Mouse (Mus musculus) skeletal muscle tissue, adult 2 months (tissue): ENCODE data around the gene Hhatl.

Experiments
- DNase-seq: peaks from one replicate; pipeline ENCODE4 v3.0.0-alpha.2; 2012; ENCODE audit warnings: low read depth, low spot score

Hhatl gene

GRCm38 (mm10) chr9:121791757-121792521, at the start of gene Hhatl:
Gene Hhatl (minus strand): TSS chr9:121792507.
- DNase-seq: peak; percentile 81

GRCm38 (mm10) chr9:121839622-121839965, 47.3 kb upstream of the Hhatl start:
- DNase-seq: no peak

- no peak for DNase-seq
Measured at GRCm38 (mm10) chr9:121838829-121839621, 46.7 kb upstream of the Hhatl start, which contains the start of gene Ccdc13. Gene Ccdc13 (minus strand): TSS chr9:121839461.

- DNase-seq: no peak
Measured at GRCm38 (mm10) chr9:121838008-121838407, 45.7 kb upstream of the Hhatl start.

GRCm38 (mm10) chr9:121833825-121834224, 41.5 kb upstream of the Hhatl start:
- no peak for DNase-seq

GRCm38 (mm10) chr9:121830956-121831293, 38.6 kb upstream of the Hhatl start:
- DNase-seq: peak; percentile 72

GRCm38 (mm10) chr9:121830243-121830955, 38.1 kb upstream of the Hhatl start:
- DNase-seq: peak; percentile 54

GRCm38 (mm10) chr9:121829270-121829992, 37.1 kb upstream of the Hhatl start:
- no peak for DNase-seq

GRCm38 (mm10) chr9:121828314-121828713, 36.0 kb upstream of the Hhatl start:
- no peak for DNase-seq

GRCm38 (mm10) chr9:121826356-121826755, 34.0 kb upstream of the Hhatl start:
- no peak for DNase-seq

- DNase-seq: no peak
Measured at GRCm38 (mm10) chr9:121823991-121824390, 31.7 kb upstream of the Hhatl start.

GRCm38 (mm10) chr9:121823051-121823450, 30.7 kb upstream of the Hhatl start:
- DNase-seq: peak; percentile 47

GRCm38 (mm10) chr9:121822585-121822991, 30.3 kb upstream of the Hhatl start:
- no peak for DNase-seq

- DNase-seq: no peak
Measured at GRCm38 (mm10) chr9:121820765-121821164, 28.5 kb upstream of the Hhatl start.

GRCm38 (mm10) chr9:121819771-121820471, 27.6 kb upstream of the Hhatl start:
- no peak for DNase-seq

GRCm38 (mm10) chr9:121819073-121819770, 26.9 kb upstream of the Hhatl start:
- DNase-seq: peak; percentile 80

- DNase-seq: no peak
Measured at GRCm38 (mm10) chr9:121815183-121815582, 22.9 kb upstream of the Hhatl start.

- DNase-seq: no peak
Measured at GRCm38 (mm10) chr9:121810081-121810821, 17.9 kb upstream of the Hhatl start.

- no peak for DNase-seq
Measured at GRCm38 (mm10) chr9:121808511-121808910, 16.2 kb upstream of the Hhatl start.

- DNase-seq: no peak
Measured at GRCm38 (mm10) chr9:121807947-121808346, 15.6 kb upstream of the Hhatl start.
